Mouse (Mus musculus) T-helper 1 cell (primary cell): ENCODE results near the gene Hipk3.

ENCODE experiments used
- in situ Hi-C: fragments of 300-600 bp; cut with MboI, MseI; formaldehyde crosslinking; loops from one replicate; pipeline ENCODE4 v1.15.1; 2025; ENCODE audit warnings: high pct_unique_total_duplicates

Hipk3 gene

GRCm38 (mm10) chr2:104493951-104494800, at the start of gene Hipk3:
Gene Hipk3 (minus strand): TSS chr2:104494446.
- in situ Hi-C loops, result no loop called here

DNA sequence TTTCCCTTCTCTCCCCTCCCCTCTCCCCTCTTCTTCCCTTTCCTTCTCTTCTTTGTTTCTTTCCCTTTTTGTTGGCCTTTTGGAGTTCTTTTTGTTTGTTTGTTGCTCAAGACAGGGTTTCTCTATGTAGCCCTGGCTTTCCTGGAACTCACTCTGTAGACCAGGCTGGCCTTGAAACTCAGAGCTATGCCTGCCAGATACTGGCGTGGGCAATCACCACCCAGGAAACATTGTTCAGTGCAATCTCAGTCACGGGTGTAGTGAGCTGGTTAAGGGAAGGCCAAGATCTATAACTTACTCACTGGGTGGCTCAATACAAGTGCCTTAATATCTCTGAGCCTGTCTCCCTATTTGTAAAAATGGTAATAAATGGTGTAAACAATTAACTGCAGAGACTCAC, 46.0 kb upstream of the Hipk3 start:
- in situ Hi-C loops, result no loop called here

DNA sequence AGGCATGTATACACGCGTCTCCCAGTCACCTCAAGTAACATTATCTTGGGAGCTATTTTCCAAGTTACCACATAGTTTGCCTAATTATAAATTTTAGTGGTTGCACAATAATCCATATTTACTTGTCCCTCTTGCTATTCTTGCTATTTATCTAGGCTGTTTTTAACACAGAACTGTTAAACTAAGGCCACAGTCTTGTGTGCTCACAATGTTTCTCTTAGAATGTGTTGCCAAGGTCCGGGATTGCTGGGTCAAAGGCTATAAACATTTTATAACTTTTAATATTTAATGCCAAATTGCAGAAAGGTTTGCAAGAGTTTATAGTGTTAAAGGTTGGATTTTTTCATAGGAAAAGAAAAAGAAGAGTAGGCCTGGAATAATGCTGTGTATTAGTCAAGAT, 40.5 kb upstream of the Hipk3 start:
- in situ Hi-C loops, result no loop called here

- in situ Hi-C loops, result no loop called here
Observed at GRCm38 (mm10) chr2:104532548-104532947, 38.3 kb upstream of the Hipk3 start.

DNA sequence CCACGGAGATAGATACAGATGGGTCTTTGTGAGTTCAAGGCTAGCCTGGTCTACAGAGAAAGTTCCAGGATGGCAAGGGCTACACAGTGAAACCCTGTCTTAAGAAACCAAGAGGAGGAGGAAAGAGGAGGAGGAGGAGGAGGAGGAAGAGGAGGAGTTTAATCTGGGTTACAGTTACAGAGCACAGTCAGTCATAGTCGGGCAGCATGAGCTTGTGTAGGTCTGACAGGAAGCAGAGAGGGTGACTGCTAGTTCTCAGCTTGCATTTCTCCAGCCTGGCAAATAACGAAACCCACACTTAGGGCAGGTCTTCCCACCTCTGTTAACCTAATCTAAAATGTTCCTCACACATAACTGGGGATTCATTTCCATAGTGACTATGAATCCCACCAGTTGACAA, 32.3 kb upstream of the Hipk3 start:
- in situ Hi-C loops, result no loop called here

GRCm38 (mm10) chr2:104525506-104525905, 31.3 kb upstream of the Hipk3 start:
- in situ Hi-C loops, result no loop called here

GRCm38 (mm10) chr2:104511622-104512021, 17.4 kb upstream of the Hipk3 start:
- in situ Hi-C loops, result no loop called here

DNA sequence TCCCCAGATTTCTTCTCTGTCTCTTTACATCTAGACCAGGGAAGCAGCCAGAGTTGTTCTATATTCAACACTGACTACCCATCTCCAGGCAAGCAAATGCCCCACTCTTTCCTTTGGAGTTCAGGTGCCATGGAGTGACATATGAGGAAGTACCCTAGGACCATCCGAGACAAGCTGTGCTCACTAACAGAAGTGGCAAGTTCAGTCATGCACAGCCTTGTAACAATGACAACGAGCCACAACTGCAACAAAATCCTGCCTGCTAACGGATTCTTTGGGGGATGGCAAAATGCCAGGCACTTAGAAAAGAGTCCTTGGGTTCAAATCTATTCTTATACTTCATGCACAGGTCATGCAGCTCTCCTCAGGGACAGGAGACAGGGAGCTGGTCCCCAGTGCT, 8.1 kb upstream of the Hipk3 start:
- in situ Hi-C loops, result no loop called here

DNA sequence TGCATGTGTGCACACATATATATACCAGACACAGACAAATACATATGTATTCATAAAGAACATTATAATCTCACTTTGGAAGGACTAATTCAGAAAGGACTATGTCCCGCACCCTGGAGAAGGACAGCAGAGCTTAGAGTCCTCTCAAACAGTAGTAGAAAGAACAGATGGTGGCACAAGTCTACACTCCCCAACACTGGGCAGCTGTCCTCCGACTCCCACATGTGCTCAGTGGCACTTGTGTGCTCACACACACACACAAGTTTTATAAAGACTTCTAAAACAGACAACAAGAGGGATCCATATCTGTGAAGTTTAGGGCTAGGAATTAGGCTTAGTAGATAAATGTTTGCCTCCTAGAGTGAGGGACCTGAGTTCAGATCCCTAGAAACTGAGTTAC, 6.8 kb upstream of the Hipk3 start:
- in situ Hi-C loops, result no loop called here

DNA sequence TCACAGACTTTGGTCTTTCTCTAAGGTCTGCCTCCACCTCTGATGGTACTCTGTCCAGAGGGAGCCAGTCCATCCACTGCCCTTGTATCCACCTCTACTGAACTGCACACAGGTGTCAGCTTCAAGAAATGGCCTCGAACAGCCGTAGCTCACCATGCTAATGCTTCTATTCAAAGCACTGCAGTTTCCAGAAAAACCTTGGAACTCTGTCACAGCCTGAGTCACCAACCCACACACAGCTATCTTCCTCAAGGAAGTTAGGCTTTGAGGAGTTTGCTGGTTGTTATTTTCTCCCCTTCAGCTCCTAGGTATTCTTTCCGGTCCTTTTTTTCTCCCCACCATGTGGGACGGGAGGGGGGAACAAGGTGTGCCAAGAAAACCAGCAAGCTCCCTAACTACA, 3.5 kb upstream of the Hipk3 start:
- in situ Hi-C loops, result no loop called here

DNA sequence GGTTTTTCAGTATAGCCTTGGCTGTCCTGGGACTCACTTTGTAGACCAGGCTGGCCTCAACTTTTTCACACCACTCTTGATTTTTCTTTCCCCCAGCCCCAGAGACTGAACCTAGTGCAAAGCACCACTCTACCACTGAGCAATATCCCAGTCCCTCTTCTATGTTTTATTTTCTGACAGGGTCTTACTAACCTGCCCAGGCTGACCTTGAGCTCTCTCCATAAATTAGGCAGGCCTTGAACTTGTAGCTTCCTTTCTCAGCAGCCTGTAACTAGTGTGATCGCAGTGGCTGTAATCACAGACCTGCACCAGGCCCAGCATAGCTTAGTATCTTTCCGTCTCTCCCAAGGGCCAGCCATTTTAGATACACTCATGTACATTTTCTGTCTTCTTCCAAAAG, 3.0 kb upstream of the Hipk3 start:
- in situ Hi-C loops, result no loop called here

DNA sequence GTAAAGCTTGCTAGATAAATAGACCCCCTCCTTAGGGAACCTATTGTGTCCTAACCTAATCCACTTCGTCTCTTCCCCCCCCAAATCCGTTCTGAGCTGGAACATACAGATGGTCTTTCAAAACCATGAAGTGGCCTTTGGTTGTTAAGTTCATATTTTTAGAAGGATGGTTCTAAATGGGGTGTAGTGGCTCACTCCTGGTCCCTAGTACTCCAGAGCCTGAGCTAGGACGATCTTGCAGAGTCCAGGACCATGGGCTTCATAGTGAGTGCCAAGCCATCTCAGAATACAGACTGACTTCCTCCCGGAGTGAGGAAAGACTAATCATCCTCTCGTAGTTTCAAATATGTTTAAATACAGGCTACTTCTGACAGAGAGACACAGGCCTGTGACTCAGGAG, 2.0 kb upstream of the Hipk3 start:
- in situ Hi-C loops, result no loop called here

DNA sequence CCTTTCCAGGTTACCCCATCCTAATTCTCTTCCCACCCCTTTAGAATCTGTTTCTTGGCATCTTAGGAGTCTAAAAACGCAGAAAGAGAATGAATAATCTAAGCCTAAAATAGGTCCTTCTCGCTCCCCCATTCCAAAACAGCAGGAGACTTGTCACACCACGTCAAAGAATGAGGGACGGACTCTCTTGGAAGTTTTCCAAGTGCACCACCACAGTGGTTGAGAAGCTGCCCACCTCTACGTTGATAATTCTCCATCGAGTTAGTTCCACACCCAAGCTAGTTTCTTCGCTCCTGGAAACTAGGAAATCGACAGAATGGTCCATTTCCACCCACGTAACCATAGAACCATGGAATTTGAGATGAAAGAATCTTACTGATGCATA, 547 bp upstream of the Hipk3 start:
- in situ Hi-C loops, result no loop called here

DNA sequence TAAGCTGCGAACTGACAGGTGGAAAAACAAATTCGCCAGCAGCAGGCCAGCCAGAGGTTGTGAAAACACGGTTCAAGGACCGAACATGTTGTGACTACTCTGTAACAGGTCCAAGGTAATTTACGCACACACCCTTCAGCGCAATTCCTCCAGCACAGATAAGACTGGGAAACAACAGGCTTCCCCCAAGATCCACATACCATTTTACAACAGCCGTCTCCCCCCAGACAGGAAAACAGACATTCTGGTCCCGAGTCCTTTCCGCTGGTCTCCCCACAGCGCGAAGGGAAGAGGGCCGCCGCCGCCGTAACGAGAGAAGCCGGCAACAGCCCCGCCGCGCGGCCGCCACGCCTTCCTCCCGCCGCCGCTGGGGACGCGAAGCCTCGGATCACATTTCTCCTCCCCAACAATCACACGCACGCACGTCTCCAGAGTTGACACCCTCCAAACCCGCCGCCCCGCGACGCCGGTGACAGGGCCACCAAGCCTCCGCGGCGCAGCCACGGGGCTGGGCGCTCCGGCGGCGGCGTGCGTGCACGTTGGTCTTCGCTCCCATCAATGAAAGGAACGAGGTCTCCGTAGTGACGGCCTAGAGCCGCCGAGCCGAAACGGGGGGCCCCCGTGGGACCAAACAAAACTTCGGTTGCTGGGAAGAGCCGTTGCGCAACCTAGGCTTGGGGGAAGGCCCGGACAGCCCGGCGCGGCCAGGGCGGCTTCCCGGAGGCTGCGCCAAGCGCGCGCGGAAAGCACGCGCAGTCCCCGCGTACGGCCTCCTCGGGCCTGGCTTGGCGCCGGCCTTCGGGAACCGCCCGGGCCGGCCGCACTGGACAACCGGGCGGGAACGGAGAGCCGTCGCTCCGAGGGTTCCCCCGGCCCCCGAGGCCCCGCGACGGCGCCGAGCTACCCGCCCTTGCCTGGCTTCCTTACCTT, 960 bp downstream of the Hipk3 start:
- in situ Hi-C loops, result no loop called here

DNA sequence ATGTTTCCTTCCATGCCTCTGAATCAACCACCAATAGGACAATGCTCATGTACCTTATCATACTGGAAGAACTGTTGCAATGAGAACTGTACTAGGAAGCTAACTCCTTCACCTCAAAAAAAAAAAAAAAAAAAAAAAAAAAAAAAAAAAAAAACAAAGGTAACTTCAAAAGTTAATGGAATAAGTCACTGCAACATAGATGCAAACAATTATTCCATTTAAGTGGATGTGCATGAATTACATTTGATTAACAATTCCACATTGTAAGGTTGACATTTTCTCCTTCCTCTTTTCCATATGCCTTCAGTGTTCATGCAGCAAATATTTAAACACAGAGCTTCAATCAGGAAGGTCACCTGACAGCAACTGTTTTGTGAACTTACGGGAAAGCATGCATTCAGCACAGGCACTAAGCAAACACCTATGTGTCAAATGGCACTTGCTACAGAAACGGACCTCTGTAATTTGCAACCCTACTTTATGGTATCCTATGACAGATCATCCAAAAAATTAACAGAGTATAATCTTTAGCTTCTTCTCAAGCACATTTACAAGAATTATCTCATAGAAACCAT, 2.9 kb downstream of the Hipk3 start:
- in situ Hi-C loops, result no loop called here

GRCm38 (mm10) chr2:104490761-104491160, 3.5 kb downstream of the Hipk3 start:
- in situ Hi-C loops, result no loop called here

DNA sequence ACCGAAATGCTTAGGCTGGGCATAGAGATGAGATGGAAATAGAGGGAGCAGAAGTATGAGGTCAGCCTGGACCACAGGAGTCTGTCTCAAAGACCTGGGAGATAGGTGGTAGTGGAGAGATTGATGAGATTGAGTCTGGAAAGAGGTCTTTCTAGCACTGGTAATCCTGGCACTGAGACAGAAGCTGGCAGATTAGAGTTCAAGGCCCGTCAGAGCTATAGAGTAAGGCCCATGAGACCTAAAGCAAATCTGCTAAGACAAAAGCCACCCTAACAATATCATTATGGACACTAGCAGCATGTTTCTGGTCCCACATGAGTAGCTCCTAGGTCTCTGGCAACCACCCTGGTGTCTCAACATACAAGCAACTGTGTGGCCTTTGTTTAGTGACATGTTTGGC, 4.4 kb downstream of the Hipk3 start:
- in situ Hi-C loops, result no loop called here

GRCm38 (mm10) chr2:104484438-104484837, 9.8 kb downstream of the Hipk3 start:
- in situ Hi-C loops, result no loop called here

GRCm38 (mm10) chr2:104482156-104482555, 12.1 kb downstream of the Hipk3 start:
- in situ Hi-C loops, result no loop called here

- in situ Hi-C loops, result no loop called here
Observed at GRCm38 (mm10) chr2:104479054-104479453, 15.2 kb downstream of the Hipk3 start.

- in situ Hi-C loops, result no loop called here
Observed at GRCm38 (mm10) chr2:104477398-104478015, 16.7 kb downstream of the Hipk3 start.

DNA sequence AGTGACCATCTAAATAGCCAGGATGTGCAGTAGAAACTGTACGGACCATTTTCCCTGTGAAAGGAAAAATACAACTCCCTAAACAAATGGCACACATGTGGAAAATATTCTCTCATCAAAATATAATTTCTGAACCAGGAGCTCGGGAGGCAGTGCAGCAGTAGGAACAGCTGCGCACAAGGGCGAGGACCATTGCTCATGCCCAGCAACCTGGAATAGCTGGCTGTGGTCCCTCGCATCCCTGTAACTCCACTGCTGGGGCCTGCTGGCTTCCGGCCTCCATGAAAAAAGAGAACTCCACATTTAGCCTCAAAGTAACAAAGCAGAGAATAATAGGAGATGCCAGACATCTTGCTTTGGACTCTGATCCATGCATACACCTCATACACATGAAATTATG, 22.2 kb downstream of the Hipk3 start:
- in situ Hi-C loops, result no loop called here
